Mouse (Mus musculus) C2C12 (cell line): ENCODE data around the gene Ankrd52.

ENCODE experiments used
- CTCF ChIP-seq: IDR thresholded peaks from one replicate; pipeline ENCODE4 v1.5.1; 2011; ENCODE audit not compliant: control insufficient read depth, insufficient read depth, insufficient read length
- MAX ChIP-seq: IDR thresholded peaks from one replicate; pipeline ENCODE4 v1.6.1; 2011; ENCODE audit warnings: mild to moderate bottlenecking, control low read depth
- USF1 ChIP-seq: IDR thresholded peaks from one replicate; pipeline ENCODE4 v1.6.1; 2011; ENCODE audit warnings: low read depth, mild to moderate bottlenecking, control low read depth, moderate library complexity

DNA sequence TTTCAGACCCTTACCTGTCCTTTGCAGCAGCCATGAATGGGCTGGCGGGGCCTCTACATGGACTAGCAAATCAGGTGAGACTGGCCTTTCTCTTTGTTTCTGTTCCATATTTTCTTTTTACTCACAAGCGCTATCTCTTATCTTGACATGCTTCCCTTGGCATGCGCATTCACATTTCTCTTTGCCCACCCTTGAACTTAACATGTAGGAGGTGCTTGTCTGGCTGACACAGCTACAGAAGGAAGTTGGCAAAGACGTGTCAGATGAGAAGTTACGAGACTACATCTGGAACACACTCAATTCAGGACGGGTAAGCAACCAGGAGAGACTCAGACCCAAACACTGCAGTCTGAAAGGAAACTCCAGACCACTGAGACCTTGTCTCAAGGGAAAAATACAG is 17.7 kb upstream of the Ankrd52 start:
- TF ChIP-seq USF1 (no peak), MAX (no peak), CTCF (no peak)
